Mouse (Mus musculus): ENCODE measurements at regions not wholly inside any gene's neighbourhood (a gene's known extent, or its start where the extent isn't known, plus 50 kb on each side); places are given as distances from the start of the nearest gene placed in this dataset.

DNA sequence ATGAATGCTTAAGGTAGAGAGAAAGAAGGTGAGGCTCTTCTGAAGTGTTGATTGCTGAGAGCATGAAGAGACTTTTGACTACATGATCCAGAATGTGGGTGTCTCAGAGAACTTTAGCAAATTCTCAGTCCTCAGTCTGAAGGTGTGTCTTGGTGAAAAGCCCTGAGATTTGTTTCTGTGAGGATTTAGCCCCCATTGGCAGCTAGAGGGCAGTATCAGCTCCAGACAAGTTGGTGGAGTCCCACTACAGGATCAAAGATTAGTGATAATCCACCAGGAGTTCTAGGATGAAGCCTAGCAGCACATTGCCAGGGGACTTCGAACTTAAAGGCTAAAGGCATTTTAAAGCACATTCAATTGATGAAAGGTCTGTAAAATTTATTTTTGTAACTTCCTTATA, 269.8 kb downstream of the Etv1 start:
- no peak overlapping the region for H3K4me3 ChIP-seq (ENCODE audit: insufficient read depth, low read length)
- no peak for TF ChIP-seq POLR2A (IDR thresholded peaks at IDR 0.05; ENCODE audit: borderline replicate concordance, low read depth, low read length)
- no peak for TF ChIP-seq CTCF (IDR thresholded peaks at IDR 0.05; ENCODE audit: low read depth, low read length)

DNA sequence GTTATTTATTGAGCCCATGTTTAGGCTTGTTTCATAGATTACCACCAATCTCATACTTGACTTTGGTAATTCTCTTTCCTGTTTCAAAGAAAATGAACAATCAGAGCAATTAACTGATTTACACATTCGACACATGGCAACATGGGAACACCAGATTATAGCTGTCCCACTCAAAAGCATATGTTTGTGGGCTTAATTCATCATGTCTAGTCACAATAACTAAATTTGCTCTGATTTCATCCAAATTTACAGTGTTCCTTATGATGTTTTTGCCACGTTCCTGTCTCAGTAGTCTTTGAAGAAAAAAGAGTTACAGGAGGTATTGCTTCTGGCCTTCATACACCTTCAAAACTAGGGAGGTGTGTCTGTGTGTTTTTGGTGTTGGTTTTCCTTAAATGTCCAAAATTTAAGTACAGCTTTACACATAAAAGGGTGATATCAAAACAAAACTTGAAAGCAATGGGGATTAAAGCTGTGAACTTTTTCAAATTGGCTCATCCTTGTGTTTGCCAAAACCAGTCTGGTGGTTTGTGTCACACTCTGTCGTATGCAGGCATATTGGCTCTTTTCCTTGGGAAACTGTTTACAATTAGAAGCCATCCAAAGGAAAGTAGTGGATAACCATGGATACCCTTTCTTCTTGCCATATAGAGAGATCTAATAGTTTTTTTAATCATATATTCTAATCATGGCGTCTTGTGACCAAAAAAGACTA, 291.3 kb downstream of the Etv1 start:
- no peak for TF ChIP-seq CTCF (IDR thresholded peaks at IDR 0.05; ENCODE audit: low read depth, low read length)
- no peak for TF ChIP-seq POLR2A (IDR thresholded peaks at IDR 0.05; ENCODE audit: borderline replicate concordance, low read depth, low read length)
- H3K4me1 ChIP-seq (ENCODE audit: control insufficient read depth, insufficient read depth, low read length), result no peaks in the 10 kb centered on the region
- no peak overlapping the region for H3K4me3 ChIP-seq (ENCODE audit: insufficient read depth, low read length)

More for the DNA sequence above, 269.8 kb downstream of the Etv1 start:
- Histone ChIP-seq H3K4me1 (ENCODE audit: control insufficient read depth, insufficient read depth, low read length) (no peaks in the 10 kb centered on the region), H3K27ac (ENCODE audit: insufficient read depth, low read depth, low read length) (no peak overlapping the region)

GRCm38 (mm10) chr12:39073289-39074022, 294.3 kb downstream of the Etv1 start:
- no peak for TF ChIP-seq CTCF (IDR thresholded peaks at IDR 0.05; ENCODE audit: low read depth, low read length)
- no peaks in the 10 kb centered on the region for H3K4me1 ChIP-seq (ENCODE audit: control insufficient read depth, insufficient read depth, low read length)
- H3K4me3 ChIP-seq (ENCODE audit: insufficient read depth, low read length), result no peak overlapping the region
- H3K27ac ChIP-seq (ENCODE audit: insufficient read depth, low read depth, low read length), result no peak overlapping the region

More for the DNA sequence above, 291.3 kb downstream of the Etv1 start:
- H3K27ac ChIP-seq (ENCODE audit: insufficient read depth, low read depth, low read length), result no peak overlapping the region

- no peak overlapping the region for H3K4me3 ChIP-seq (ENCODE audit: insufficient read depth, low read length)
- no peaks in the 10 kb centered on the region for H3K4me1 ChIP-seq (ENCODE audit: control insufficient read depth, insufficient read depth, low read length)
- H3K27ac ChIP-seq (ENCODE audit: insufficient read depth, low read depth, low read length), result no peak overlapping the region
- TF ChIP-seq CTCF (IDR thresholded peaks at IDR 0.05; ENCODE audit: low read depth, low read length) (no peak), POLR2A (IDR thresholded peaks at IDR 0.05; ENCODE audit: borderline replicate concordance, low read depth, low read length) (no peak)
Measured at GRCm38 (mm10) chr12:39086285-39086684, 307.1 kb downstream of the Etv1 start.

DNA sequence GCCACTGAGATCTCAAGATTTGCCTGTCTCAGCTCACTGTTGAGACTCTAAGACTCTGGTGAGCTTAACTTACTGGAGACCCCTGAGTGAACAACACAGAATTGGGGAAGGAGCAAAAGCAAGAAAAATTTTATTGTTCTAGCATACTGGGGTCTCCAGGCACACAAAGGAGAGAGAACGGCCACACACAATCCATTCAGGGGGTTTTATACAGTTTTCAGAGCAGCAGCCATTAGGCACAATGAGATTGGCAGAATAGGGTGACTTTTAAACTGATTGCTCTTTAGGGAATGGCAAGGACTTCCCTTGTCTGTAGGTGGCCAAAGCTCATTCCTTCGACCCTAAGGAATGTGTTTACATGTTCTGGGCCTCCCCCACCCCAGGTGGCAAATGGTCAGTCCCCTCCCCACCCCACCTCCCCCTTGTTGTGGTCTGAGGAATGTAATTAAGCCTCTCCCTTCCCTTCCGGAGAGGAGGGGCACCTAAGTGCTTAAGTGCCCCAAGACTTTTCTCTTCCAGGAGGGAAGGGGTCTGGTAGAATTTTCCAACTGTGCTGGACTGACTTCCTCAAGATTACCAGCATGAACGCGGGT, 315.6 kb downstream of the Etv1 start:
- TF ChIP-seq POLR2A (IDR thresholded peaks at IDR 0.05; ENCODE audit: borderline replicate concordance, low read depth, low read length), result no peak
- TF ChIP-seq CTCF (IDR thresholded peaks at IDR 0.05; ENCODE audit: low read depth, low read length), result no peak
- no peaks in the 10 kb centered on the region for H3K4me1 ChIP-seq (ENCODE audit: control insufficient read depth, insufficient read depth, low read length)
- H3K27ac ChIP-seq (ENCODE audit: insufficient read depth, low read depth, low read length), result no peak overlapping the region
- H3K4me3 ChIP-seq (ENCODE audit: insufficient read depth, low read length), result no peak overlapping the region

GRCm38 (mm10) chr12:39123391-39124095, 344.4 kb downstream of the Etv1 start:
- H3K4me1 ChIP-seq (ENCODE audit: control insufficient read depth, insufficient read depth, low read length), result no peaks in the 10 kb centered on the region
- H3K27ac ChIP-seq (ENCODE audit: insufficient read depth, low read depth, low read length), result no peak overlapping the region
- no peak overlapping the region for H3K4me3 ChIP-seq (ENCODE audit: insufficient read depth, low read length)
- TF ChIP-seq POLR2A (IDR thresholded peaks at IDR 0.05; ENCODE audit: borderline replicate concordance, low read depth, low read length), result no peak
- no peak for TF ChIP-seq CTCF (IDR thresholded peaks at IDR 0.05; ENCODE audit: low read depth, low read length)

- H3K4me1 ChIP-seq (ENCODE audit: control insufficient read depth, insufficient read depth, low read length), result no peaks in the 10 kb centered on the region
- H3K4me3 ChIP-seq (ENCODE audit: insufficient read depth, low read length), result no peak overlapping the region
- no peak for TF ChIP-seq POLR2A (IDR thresholded peaks at IDR 0.05; ENCODE audit: borderline replicate concordance, low read depth, low read length)
- TF ChIP-seq CTCF (IDR thresholded peaks at IDR 0.05; ENCODE audit: low read depth, low read length), result no peak
- no peak overlapping the region for H3K27ac ChIP-seq (ENCODE audit: insufficient read depth, low read depth, low read length)
Measured at GRCm38 (mm10) chr12:39154689-39155088, 375.5 kb downstream of the Etv1 start.

- Histone ChIP-seq H3K4me1 (ENCODE audit: control insufficient read depth, insufficient read depth, low read length) (no peaks in the 10 kb centered on the region), H3K4me3 (ENCODE audit: insufficient read depth, low read length) (no peak overlapping the region), H3K27ac (ENCODE audit: insufficient read depth, low read depth, low read length) (no peak overlapping the region)
- TF ChIP-seq POLR2A (IDR thresholded peaks at IDR 0.05; ENCODE audit: borderline replicate concordance, low read depth, low read length) (no peak), CTCF (IDR thresholded peaks at IDR 0.05; ENCODE audit: low read depth, low read length) (no peak)
Measured at GRCm38 (mm10) chr12:39176958-39177357, 397.8 kb downstream of the Etv1 start.

- no peak overlapping the region for H3K27ac ChIP-seq (ENCODE audit: insufficient read depth, low read depth, low read length)
- no peak overlapping the region for H3K4me3 ChIP-seq (ENCODE audit: insufficient read depth, low read length)
- TF ChIP-seq CTCF (IDR thresholded peaks at IDR 0.05; ENCODE audit: low read depth, low read length), result no peak
- no peaks in the 10 kb centered on the region for H3K4me1 ChIP-seq (ENCODE audit: control insufficient read depth, insufficient read depth, low read length)
Measured at GRCm38 (mm10) chr12:39224073-39224472, 444.9 kb downstream of the Etv1 start.

Measured in bone marrow macrophage, adult 2 months (primary cell).